Mouse (Mus musculus): Measurements from ENCODE around the gene Ankrd13d. TPM values are rescaled to one million over a fixed set of nuclear protein-coding genes. Genes with fewer than 3 reads are reported as not detected.

The Ankrd13d gene
- total RNA-seq, 2 experiments from 2014 or later, result 0.23 to 0.27 TPM

- DNase-seq, result no peak
- intact Hi-C loops (cut with DNase I), result no loop called here
Observed at GRCm38 (mm10) chr19:4230415-4230814, 52.5 kb downstream of the Ankrd13d start.

GRCm38 (mm10) chr19:4229451-4230076 is 53.4 kb downstream of the Ankrd13d start:
- DNase-seq, result no peak
- intact Hi-C loops (cut with DNase I), result loop anchor here (2.0 to 10.0 kb wide), 3 partner anchors 57 to 215 kb away; partner anchors contain the start of genes Ndufv1 and Pitpnm1

- intact Hi-C loops (cut with DNase I), result loop anchor here (1.0 to 10.0 kb wide), 4 partner anchors 22 to 214 kb away; partner anchors contain the start of genes Ndufv1 and Pitpnm1
- no peak for DNase-seq
Observed at GRCm38 (mm10) chr19:4228891-4229290, 54.0 kb downstream of the Ankrd13d start.

DNA sequence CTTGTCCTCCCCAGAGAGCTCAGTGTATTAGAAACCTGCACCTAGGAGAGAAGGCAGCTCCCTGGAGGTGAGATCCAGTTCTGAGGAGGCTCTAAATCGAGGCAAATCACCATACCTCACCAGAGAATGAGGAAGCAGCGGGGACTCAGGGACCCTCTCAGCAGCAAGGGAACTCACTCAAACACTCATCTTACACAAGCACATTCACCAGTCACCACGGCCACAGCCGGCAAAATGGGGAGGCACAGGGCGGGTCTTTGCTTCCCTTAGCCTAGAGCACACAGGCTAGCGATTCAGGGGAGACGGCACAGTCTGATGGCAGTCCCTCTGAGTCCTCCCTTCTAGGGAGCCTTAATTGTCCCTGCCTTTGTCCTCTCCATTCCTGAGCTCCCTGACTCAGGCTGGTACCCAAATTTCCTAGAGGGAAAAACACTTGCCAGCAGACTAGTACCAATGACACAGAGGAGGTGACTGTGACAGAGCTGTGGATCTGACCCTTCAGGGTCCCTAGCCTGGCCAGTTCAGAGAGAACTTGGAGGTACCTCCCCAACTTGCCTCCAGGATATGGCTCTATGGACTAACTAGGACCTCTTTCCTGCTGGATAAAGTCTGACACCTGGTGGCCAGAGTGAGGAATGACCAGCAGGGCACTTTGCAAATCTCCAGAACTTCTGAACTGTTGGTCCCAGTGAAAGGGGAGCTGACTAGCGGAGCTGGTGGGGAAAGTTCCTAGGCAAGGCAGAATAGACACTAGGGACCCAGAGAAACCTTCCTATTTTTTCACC is 54.9 kb downstream of the Ankrd13d start:
- intact Hi-C loops (cut with DNase I), result loop anchor here (1.0 to 10.0 kb wide), 5 partner anchors 21 to 213 kb away; partner anchors contain the start of genes Ndufv1 and Pitpnm1
- peak; percentile 53 to 54 for DNase-seq

- DNase-seq, result no peak
- intact Hi-C loops (cut with DNase I), result loop anchor here (2.0 to 10.0 kb wide), 3 partner anchors 55 to 213 kb away; partner anchors contain the start of gene Ndufv1
Observed at GRCm38 (mm10) chr19:4227446-4227845, 55.5 kb downstream of the Ankrd13d start.

- intact Hi-C loops (cut with DNase I), result loop anchor here (2.0 to 10.0 kb wide), 3 partner anchors 54 to 212 kb away; partner anchors contain the start of gene Ndufv1
Observed at GRCm38 (mm10) chr19:4226779-4227178, 56.2 kb downstream of the Ankrd13d start.

DNA sequence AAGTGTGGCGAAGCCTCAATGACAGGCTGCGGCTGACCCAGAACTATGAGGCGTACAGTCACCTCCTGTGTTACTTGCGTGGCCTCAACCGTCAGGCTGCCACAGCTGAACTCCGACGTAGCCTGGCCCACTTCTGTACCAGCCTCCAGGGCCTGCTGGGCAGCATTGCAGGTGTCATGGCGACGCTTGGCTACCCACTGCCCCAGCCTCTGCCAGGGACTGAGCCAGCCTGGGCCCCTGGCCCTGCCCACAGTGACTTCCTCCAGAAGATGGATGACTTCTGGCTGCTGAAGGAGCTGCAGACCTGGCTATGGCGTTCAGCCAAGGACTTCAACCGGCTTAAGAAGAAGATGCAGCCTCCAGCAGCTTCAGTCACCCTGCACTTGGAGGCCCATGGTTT is 60.8 kb downstream of the Ankrd13d start:
- intact Hi-C loops (cut with DNase I), result loop anchor here (10.0 kb wide), 1 partner anchor 207 kb away; the partner anchor contains the start of gene Ndufv1
- DNase-seq, result no peak

More at GRCm38 (mm10) chr19:4226779-4227178, 56.2 kb downstream of the Ankrd13d start:
- DNase-seq, result no peak

GRCm38 (mm10) chr19:4220957-4221743 is 61.8 kb downstream of the Ankrd13d start:
- intact Hi-C loops (cut with DNase I), result loop anchor here (10.0 kb wide), 1 partner anchor 206 kb away; the partner anchor contains the start of gene Ndufv1
- no peak for DNase-seq

DNA sequence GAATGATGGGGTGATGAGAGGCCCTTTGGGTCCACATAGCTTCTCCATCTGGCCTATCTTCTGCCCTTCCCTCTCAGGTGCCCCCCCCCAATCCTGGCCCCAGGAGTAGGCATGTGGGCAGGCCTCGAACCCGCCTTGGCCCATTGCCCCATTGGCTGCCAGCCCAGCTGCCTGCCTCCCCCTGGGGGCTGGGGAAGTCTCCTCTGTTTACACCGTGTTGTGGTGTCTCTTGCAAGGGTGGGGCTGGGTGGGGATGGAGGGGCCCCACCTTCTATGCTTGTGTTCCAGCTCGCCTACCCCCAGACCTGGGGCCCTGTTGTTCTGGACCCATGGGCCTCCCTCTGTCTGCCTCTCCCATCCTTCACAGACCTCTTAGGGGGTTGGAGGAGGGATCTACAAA is 62.5 kb downstream of the Ankrd13d start:
- intact Hi-C loops (cut with DNase I), result loop anchor here (10.0 kb wide), 1 partner anchor 206 kb away; the partner anchor contains the start of gene Ndufv1

More for the DNA sequence above, 62.5 kb downstream of the Ankrd13d start:
- DNase-seq, result no peak

Small RNA genes lying within 50 kb of the gene (microRNA-seq; reads per million reads assigned to microRNA genes)
- gene Mir6985, result 0 to 0.36 reads per million in 2 experiments

Other genes with a start within 250 kb of the Ankrd13d start
- gene Gstp1, start 245.2 kb downstream of the Ankrd13d start, total RNA-seq (2021), result 100 to 1,000 TPM; 344 to 368 TPM
- 100 to 1,000 TPM; 148 to 162 TPM for gene Gstp2, start 237.1 kb downstream of the Ankrd13d start, total RNA-seq (2021)
- gene Gstp3, start 223.6 kb downstream of the Ankrd13d start, total RNA-seq (2021), result not detected
- not detected for gene Cabp2, start 201.6 kb downstream of the Ankrd13d start, total RNA-seq (2021)
- 10 to 100 TPM; 20.0 to 22.3 TPM for gene Cdk2ap2, start 186.0 kb downstream of the Ankrd13d start, total RNA-seq (2021)
- 1 to 10 TPM; 3.8 to 4.0 TPM for gene Pitpnm1, start 183.1 kb downstream of the Ankrd13d start, total RNA-seq (2021)
- gene Aip, start 157.3 kb downstream of the Ankrd13d start, total RNA-seq (2021), result 10 to 100 TPM; 58.2 to 68.0 TPM
- gene Gpr152, start 143.3 kb downstream of the Ankrd13d start, total RNA-seq (2021), result not detected
- not detected for gene Cabp4, start 139.1 kb downstream of the Ankrd13d start, total RNA-seq (2021)
- gene Coro1b, start 134.5 kb downstream of the Ankrd13d start, total RNA-seq (2021), result 10 to 100 TPM; 13.9 to 15.3 TPM
- gene Ptprcap, start 129.5 kb downstream of the Ankrd13d start, total RNA-seq (2021), result 1 to 10 TPM in 1 of 2 experiments, under 1 TPM in 1; 0.86 to 1.8 TPM
- gene Rps6kb2, start 119.8 kb downstream of the Ankrd13d start, total RNA-seq (2021), result 10 to 100 TPM; 25.2 to 26.8 TPM
- 10 to 100 TPM; 26.0 to 26.2 TPM for gene Carns1, start 107.7 kb downstream of the Ankrd13d start, total RNA-seq (2021)
- 1 to 10 TPM; 4.7 to 5.6 TPM for gene Tbc1d10c, start 91.9 kb downstream of the Ankrd13d start, total RNA-seq (2021)
- 100 to 1,000 TPM; 196 to 211 TPM for gene Ppp1ca, start 91.1 kb downstream of the Ankrd13d start, total RNA-seq (2021)
- 1 to 10 TPM; 2.3 to 2.9 TPM for gene Rad9a, start 81.5 kb downstream of the Ankrd13d start, total RNA-seq (2021)
- under 1 TPM; 0.52 to 0.61 TPM for gene Clcf1, start 68.9 kb downstream of the Ankrd13d start, total RNA-seq (2021)
- not detected for gene AC109138.7, start 68.8 kb downstream of the Ankrd13d start, total RNA-seq (2021)
- 10 to 100 TPM; 16.0 to 21.1 TPM for gene Pold4, start 51.2 kb downstream of the Ankrd13d start, total RNA-seq (2021)
- 1 to 10 TPM; 2.4 to 3.0 TPM for gene Ssh3, start 14.0 kb downstream of the Ankrd13d start, total RNA-seq (2021)
- gene Grk2, start 23.1 kb upstream of the Ankrd13d start, total RNA-seq (2021), result 10 to 100 TPM; 41.5 to 52.0 TPM
- 10 to 100 TPM; 26.5 to 32.2 TPM for gene Kdm2a, start 115.1 kb upstream of the Ankrd13d start, total RNA-seq (2021)
- gene Rhod, start 156.3 kb upstream of the Ankrd13d start, total RNA-seq (2021), result under 1 TPM; 0.39 to 0.69 TPM
- gene Syt12, start 194.3 kb upstream of the Ankrd13d start, total RNA-seq (2021), result 1 to 10 TPM; 8.5 to 8.6 TPM
- not detected for gene 2010003K11Rik, start 215.4 kb upstream of the Ankrd13d start, total RNA-seq (2021)
- 10 to 100 TPM; 62.5 to 63.4 TPM for gene Pcx, start 227.3 kb upstream of the Ankrd13d start, total RNA-seq (2021)

Measured in gastrocnemius, postnatal 36 days (tissue).